9 mouse cellular contexts compared by ENCODE assay signal in genomic region chr6:140955751-140956521, GRCm38 (mm10).
A peak's percentile ranks its signal among the peaks of the same experiment; 100 is the strongest.
DNase-seq lines count a peak whose midpoint lies in the region; ATAC-seq and TF ChIP-seq lines count a peak whose summit lies in the region.
"Had no signal": no experiment of that assay in that cellular context is flagged by ENCODE, and none has a peak within 500 bp of the region (broad histone marks: within the 10 kb centered on the region; RNA-seq: fewer than 3 reads in every experiment).

No protein-coding gene starts in this region.

- no peak overlapping the region for H3K9ac ChIP-seq in forebrain, embryonic 15.5 days (replicated peaks)
- no peak overlapping the region for H3K9ac ChIP-seq in forebrain, embryonic 11.5 days (ENCODE audit: low read length)
- peak overlapping the region; percentile 20; the same call in 1 of the 2 replicates for H3K9ac ChIP-seq in heart, adult 2 months (ENCODE audit: low read depth, low read length)
- H3K9ac ChIP-seq in intestine, embryonic 15.5 days, result no peak overlapping the region
- no peak overlapping the region for H3K9ac ChIP-seq in midbrain, embryonic 12.5 days (replicated peaks)
- H3K9ac ChIP-seq: liver, embryonic 13.5 days had no signal

- no peaks in the 10 kb centered on the region for H3K27me3 ChIP-seq in forebrain, embryonic 15.5 days
- H3K27me3 ChIP-seq in forebrain, embryonic 11.5 days (ENCODE audit: control insufficient read depth, insufficient read depth, low read length), result no peaks in the 10 kb centered on the region
- no peaks in the 10 kb centered on the region for H3K27me3 ChIP-seq in heart, adult 2 months (ENCODE audit: control insufficient read depth, insufficient read depth, low read length)
- no peaks in the 10 kb centered on the region for H3K27me3 ChIP-seq in intestine, embryonic 15.5 days (replicated peaks)
- no peaks in the 10 kb centered on the region for H3K27me3 ChIP-seq in midbrain, embryonic 12.5 days
- H3K27me3 ChIP-seq: liver, embryonic 13.5 days had no signal

- H3K27ac ChIP-seq in forebrain, embryonic 15.5 days (replicated peaks), result peak overlapping the region; percentile 46
- H3K27ac ChIP-seq in forebrain, embryonic 11.5 days (ENCODE audit: low read depth, low read length), result no peak overlapping the region
- peak overlapping the region; percentile 51 for H3K27ac ChIP-seq in heart, adult 2 months
- peak overlapping the region; percentile 54 for H3K27ac ChIP-seq in intestine, embryonic 15.5 days
- 0 out of 2 replicates have a peak overlapping the region, but pooled peaks have one; percentile 7 for H3K27ac ChIP-seq in midbrain, embryonic 12.5 days (replicated peaks)
- H3K27ac ChIP-seq: liver, embryonic 13.5 days had no signal

- H3K9me3 ChIP-seq in forebrain, embryonic 15.5 days, result no peaks in the 10 kb centered on the region
- H3K9me3 ChIP-seq in forebrain, embryonic 11.5 days (ENCODE audit: control insufficient read depth, low read length), result no peaks in the 10 kb centered on the region
- H3K9me3 ChIP-seq in intestine, embryonic 15.5 days, result no peaks in the 10 kb centered on the region
- no peaks in the 10 kb centered on the region for H3K9me3 ChIP-seq in midbrain, embryonic 12.5 days
- H3K9me3 ChIP-seq: liver, embryonic 13.5 days had no signal

- ATAC-seq in forebrain, embryonic 15.5 days (replicated peaks), result peak; percentile 66
- no peak for ATAC-seq in forebrain, embryonic 11.5 days (replicated peaks; ENCODE audit: low FRiP score)
- ATAC-seq in intestine, embryonic 15.5 days, result peak; percentile 72
- no peak for ATAC-seq in midbrain, embryonic 12.5 days (ENCODE audit: low FRiP score, low read depth)

- H3K4me1 ChIP-seq in forebrain, embryonic 15.5 days, result peaks cover 32% of the 10 kb centered on the region
- H3K4me1 ChIP-seq in forebrain, embryonic 11.5 days (replicated peaks; ENCODE audit: control insufficient read depth, insufficient read depth, low read length), result no peaks in the 10 kb centered on the region
- peaks cover 7% of the 10 kb centered on the region for H3K4me1 ChIP-seq in heart, adult 2 months (ENCODE audit: control insufficient read depth, insufficient read depth, low read length)
- peaks cover 9% of the 10 kb centered on the region; the same call in 1 of the 2 replicates for H3K4me1 ChIP-seq in intestine, embryonic 15.5 days (replicated peaks)
- H3K4me1 ChIP-seq in midbrain, embryonic 12.5 days, result peaks cover 4% of the 10 kb centered on the region; the same call in 1 of the 2 replicates
- H3K4me1 ChIP-seq: liver, embryonic 13.5 days had no signal

- H3K4me2 ChIP-seq in forebrain, embryonic 15.5 days (replicated peaks), result no peak overlapping the region
- H3K4me2 ChIP-seq in forebrain, embryonic 11.5 days (ENCODE audit: low read depth, low read length, severe bottlenecking), result no peak overlapping the region
- no peak overlapping the region for H3K4me2 ChIP-seq in intestine, embryonic 15.5 days (replicated peaks)
- H3K4me2 ChIP-seq in midbrain, embryonic 12.5 days (replicated peaks), result no peak overlapping the region
- H3K4me2 ChIP-seq: liver, embryonic 13.5 days had no signal

- no peak overlapping the region for H3K4me3 ChIP-seq in forebrain, embryonic 15.5 days
- H3K4me3 ChIP-seq in forebrain, embryonic 11.5 days (ENCODE audit: low read depth, low read length), result no peak overlapping the region
- 0 out of 2 replicates have a peak overlapping the region, but pooled peaks have one; percentile 8 for H3K4me3 ChIP-seq in heart, adult 2 months
- no peak overlapping the region for H3K4me3 ChIP-seq in intestine, embryonic 15.5 days (replicated peaks)
- H3K4me3 ChIP-seq in midbrain, embryonic 12.5 days, result no peak overlapping the region
- H3K4me3 ChIP-seq: liver, embryonic 13.5 days had no signal

- 46% methylated on average over 13 of the region's 13 CpGs for WGBS in forebrain, embryonic 15.5 days
- WGBS in forebrain, embryonic 11.5 days, result 75% methylated on average over 13 of the region's 13 CpGs
- WGBS in heart, adult 2 months, result 30% methylated on average over 13 of the region's 13 CpGs
- WGBS in intestine, embryonic 15.5 days, result 37% methylated on average over 13 of the region's 13 CpGs
- 68% methylated on average over 13 of the region's 13 CpGs for WGBS in midbrain, embryonic 12.5 days

- no peak for TF ChIP-seq CTCF in heart, adult 2 months (IDR thresholded peaks at IDR 0.05)

- no peak for TF ChIP-seq POLR2A in heart, adult 2 months (IDR thresholded peaks at IDR 0.05; ENCODE audit: insufficient read depth, low read depth, low read length)

- H3K79me2 ChIP-seq in heart, adult 2 months (replicated peaks; ENCODE audit: control insufficient read depth, insufficient read depth, low read length), result no peaks in the 10 kb centered on the region

- no peaks in the 10 kb centered on the region for H3K36me3 ChIP-seq in forebrain, embryonic 15.5 days
- H3K36me3 ChIP-seq in forebrain, embryonic 11.5 days (ENCODE audit: control insufficient read depth, insufficient read depth, low read length), result no peaks in the 10 kb centered on the region
- no peaks in the 10 kb centered on the region for H3K36me3 ChIP-seq in heart, adult 2 months (ENCODE audit: control insufficient read depth, insufficient read depth, low read length)
- no peaks in the 10 kb centered on the region for H3K36me3 ChIP-seq in intestine, embryonic 15.5 days
- H3K36me3 ChIP-seq in midbrain, embryonic 12.5 days, result no peaks in the 10 kb centered on the region
- H3K36me3 ChIP-seq: liver, embryonic 13.5 days had no signal

- no peak for DNase-seq in forebrain, embryonic 11.5 days (ENCODE audit: low spot score)
- DNase-seq in heart, adult 2 months, result peak; percentile 32 to 38
- no peak for DNase-seq in layer of hippocampus, adult 11-12 months (ENCODE audit: low spot score)
- no peak for DNase-seq in spleen, postnatal 4 days (ENCODE audit: low spot score in 2 of 2)
- DNase-seq in urinary bladder, postnatal 25 days (ENCODE audit: low spot score), result no peak
- DNase-seq: liver, embryonic 13.5 days had no signal

- no peak for TF ChIP-seq EP300 in heart, adult 2 months (IDR thresholded peaks at IDR 0.05; ENCODE audit: insufficient read depth, low read depth, low read length)

- intact Hi-C loops in heart, adult 2 months (cut with DNase I), result no loop called here

Comparison
In these comparisons a context has a peak if more than half of its experiments do, and no peak if none do; other contexts are left out.
1. ATAC-seq: peak in forebrain, embryonic 15.5 days (single experiment) and intestine, embryonic 15.5 days (single experiment); none in forebrain, embryonic 11.5 days (single experiment) and midbrain, embryonic 12.5 days (single experiment).
2. DNase-seq: peak in heart, adult 2 months (2 of 2); none in forebrain, embryonic 11.5 days (single experiment), layer of hippocampus, adult 11-12 months (single experiment), spleen, postnatal 4 days (0 of 2) and urinary bladder, postnatal 25 days (single experiment).